Mouse (Mus musculus) cerebellum, adult 11 months (tissue): ENCODE results near the gene Gm20388.

ENCODE experiments used
- DNase-seq: peaks from one replicate; pipeline ENCODE4 v3.0.0; 2022

Gene Gm20388

GRCm38 (mm10) chr8:120594571-120594970 lies 683.9 kb downstream of the Gm20388 start:
- DNase-seq, result no peak

GRCm38 (mm10) chr8:120595963-120596362 lies 685.3 kb downstream of the Gm20388 start:
- peak; percentile 59 for DNase-seq

- peak; percentile 60 for DNase-seq
These were observed 687.9 kb downstream of the Gm20388 start for GRCm38 (mm10) chr8:120598579-120598978.

- peak; percentile 79 for DNase-seq
These were observed 688.9 kb downstream of the Gm20388 start for GRCm38 (mm10) chr8:120599504-120599903.

- DNase-seq, result no peak
These were observed 692.0 kb downstream of the Gm20388 start for GRCm38 (mm10) chr8:120602672-120603071.

GRCm38 (mm10) chr8:120607460-120607859 lies 696.8 kb downstream of the Gm20388 start:
- no peak for DNase-seq

- peak; percentile 68 for DNase-seq
These were observed 697.2 kb downstream of the Gm20388 start for GRCm38 (mm10) chr8:120607885-120608284.

- no peak for DNase-seq
These were observed 700.2 kb downstream of the Gm20388 start for GRCm38 (mm10) chr8:120610824-120611223.

GRCm38 (mm10) chr8:120614491-120614890 lies 703.9 kb downstream of the Gm20388 start:
- no peak for DNase-seq

GRCm38 (mm10) chr8:120616663-120617626 lies 706.3 kb downstream of the Gm20388 start:
- DNase-seq, result no peak

- DNase-seq, result peak; percentile 54
These were observed 707.5 kb downstream of the Gm20388 start for GRCm38 (mm10) chr8:120618110-120618509.

- no peak for DNase-seq
These were observed 708.9 kb downstream of the Gm20388 start for GRCm38 (mm10) chr8:120619235-120620180.

- no peak for DNase-seq
These were observed 709.8 kb downstream of the Gm20388 start for GRCm38 (mm10) chr8:120620441-120620840.

GRCm38 (mm10) chr8:120622161-120622560 lies 711.5 kb downstream of the Gm20388 start:
- DNase-seq, result no peak

- DNase-seq, result no peak
These were observed 713.0 kb downstream of the Gm20388 start for GRCm38 (mm10) chr8:120623608-120624007.

- no peak for DNase-seq
These were observed 715.8 kb downstream of the Gm20388 start for GRCm38 (mm10) chr8:120626461-120626860.

- peak; percentile 58 for DNase-seq
These were observed 716.7 kb downstream of the Gm20388 start for GRCm38 (mm10) chr8:120627298-120627697.

- DNase-seq, result no peak
These were observed 719.4 kb downstream of the Gm20388 start for GRCm38 (mm10) chr8:120630031-120630430.

- DNase-seq, result no peak
These were observed 720.2 kb downstream of the Gm20388 start for GRCm38 (mm10) chr8:120630848-120631247.

GRCm38 (mm10) chr8:120631441-120632375 lies 721.1 kb downstream of the Gm20388 start:
- no peak for DNase-seq

- DNase-seq, result no peak
These were observed 722.5 kb downstream of the Gm20388 start for GRCm38 (mm10) chr8:120632969-120633664.
